Mouse (Mus musculus): ENCODE measurements around the gene Mef2d. TPM values are rescaled to one million over a fixed set of nuclear protein-coding genes. Genes with fewer than 3 reads are reported as not detected.
A peak's percentile ranks its signal among the peaks of the same experiment; 100 is the strongest.
"Not testable (repeated sequence)": the region's sequence is repeated elsewhere in the genome, so short reads cannot be mapped to it uniquely, and the experiment has no call there.

Gene Mef2d
- polyA plus RNA-seq, 2 experiments = 6.4 to 10.3 TPM

DNA sequence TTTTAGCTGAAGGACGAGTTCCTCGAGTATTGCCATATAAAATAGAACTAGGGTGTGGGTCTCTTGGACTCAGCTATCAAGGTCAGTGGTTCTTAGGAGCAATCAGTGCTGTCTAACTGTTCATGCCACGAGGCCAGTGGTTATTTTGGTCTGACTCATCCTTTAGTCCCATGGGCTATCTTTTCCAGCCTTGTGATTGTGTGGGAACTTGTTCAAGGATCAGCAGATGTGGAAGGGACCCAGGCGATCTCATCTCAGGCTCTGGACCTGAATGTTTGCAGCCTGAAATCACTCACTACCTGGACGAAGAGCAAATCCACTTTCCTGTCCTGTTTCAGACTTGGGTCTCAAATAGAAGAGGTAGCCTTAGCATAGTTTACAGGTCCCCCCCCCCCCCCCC lies 34.9 kb downstream of the Mef2d start:
- TF ChIP-seq EP300 (IDR thresholded peaks at IDR 0.05; ENCODE audit: low read depth) (no peak), CTCF (IDR thresholded peaks at IDR 0.05; ENCODE audit: low read depth) (no peak)
- peak overlapping the region; percentile 70 for H3K9ac ChIP-seq (replicated peaks)
- no peak for DNase-seq (ENCODE audit: low read depth in 3 of 3, low spot score in 3 of 3)

GRCm38 (mm10) chr3:88177562-88178345 lies 35.6 kb downstream of the Mef2d start:
- Histone ChIP-seq H3K4me3 (ENCODE audit: insufficient read depth in 1 of 2, low read depth in 2 of 2, low read length in 2 of 2) (peak overlapping the region; percentile 70 to 93), H3K9ac (replicated peaks) (peak overlapping the region; percentile 70), H3K36me3 (replicated peaks; ENCODE audit: control insufficient read depth, insufficient read depth, low read depth) (no peaks in the 10 kb centered on the region; the same call in 1 of the 2 replicates), H3K4me2 (ENCODE audit: low read depth) (peak overlapping the region; percentile 69), H3K9me3 (ENCODE audit: control insufficient read depth, low read length) (no peaks in the 10 kb centered on the region), H3K27ac (peak overlapping the region; percentile 55), H3K4me1 (replicated peaks; ENCODE audit: control insufficient read depth in 2 of 2, insufficient read depth in 2 of 2, low read length in 1 of 2) (peaks cover 0 to 3% of the 10 kb centered on the region in 2 experiments; a peak in 2 of 4 replicates), H3K27me3 (ENCODE audit: control insufficient read depth, insufficient read depth, low read length) (no peaks in the 10 kb centered on the region)
- DNase-seq (ENCODE audit: low read depth in 3 of 3, low spot score in 3 of 3) (peak; percentile 96), ATAC-seq (ENCODE audit: insufficient read depth) (peak; percentile 99)
- under 1% methylated on average over 49 of the region's 49 CpGs for WGBS (ENCODE audit: insufficient replicate concordance)
- TF ChIP-seq EP300 (IDR thresholded peaks at IDR 0.05; ENCODE audit: low read depth) (0 out of 2 replicates have a peak, but pooled peaks have one; percentile 35), CTCF (IDR thresholded peaks at IDR 0.05; ENCODE audit: low read depth) (peak; percentile 3; the same call in 1 of the 2 replicates)

More for the DNA sequence above, 34.9 kb downstream of the Mef2d start:
- H3K4me3 ChIP-seq (ENCODE audit: insufficient read depth in 1 of 2, low read depth in 2 of 2, low read length in 2 of 2) = peak overlapping the region; percentile 70 to 93
- no peaks in the 10 kb centered on the region; the same call in 1 of the 2 replicates for H3K36me3 ChIP-seq (replicated peaks; ENCODE audit: control insufficient read depth, insufficient read depth, low read depth)
- H3K4me2 ChIP-seq (ENCODE audit: low read depth) = peak overlapping the region; percentile 69
- peaks cover 0 to 3% of the 10 kb centered on the region in 2 experiments; a peak in 2 of 4 replicates for H3K4me1 ChIP-seq (replicated peaks; ENCODE audit: control insufficient read depth in 2 of 2, insufficient read depth in 2 of 2, low read length in 1 of 2)
- no peaks in the 10 kb centered on the region for H3K9me3 ChIP-seq (ENCODE audit: control insufficient read depth, low read length)
- ATAC-seq (ENCODE audit: insufficient read depth) = no peak
- 41% methylated on average over 5 of the region's 5 CpGs for WGBS (ENCODE audit: insufficient replicate concordance)
- no peaks in the 10 kb centered on the region for H3K27me3 ChIP-seq (ENCODE audit: control insufficient read depth, insufficient read depth, low read length)
- H3K27ac ChIP-seq = peak overlapping the region; percentile 55

DNA sequence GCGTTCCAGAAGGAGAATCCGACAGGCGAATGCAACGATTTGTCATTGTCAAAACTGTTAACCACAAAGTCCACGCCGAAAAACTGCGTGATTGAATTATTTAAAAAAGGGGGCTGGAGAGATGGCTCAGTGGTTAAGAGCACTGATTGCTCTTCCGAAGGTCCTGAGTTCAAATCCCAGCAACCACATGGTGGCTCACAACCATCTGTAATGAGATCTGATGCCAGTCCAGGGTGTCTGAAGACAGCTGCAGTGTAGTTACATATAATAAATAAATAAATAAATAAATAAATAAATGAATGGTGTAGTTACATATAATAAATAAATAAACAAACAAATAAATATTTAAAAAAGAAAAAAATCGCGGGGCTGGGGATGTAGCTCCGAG lies 36.2 kb downstream of the Mef2d start:
- not testable (repeated sequence) for H3K27ac ChIP-seq; H3K4me1 ChIP-seq (replicated peaks; ENCODE audit: control insufficient read depth in 2 of 2, insufficient read depth in 2 of 2, low read length in 1 of 2); H3K9me3 ChIP-seq (ENCODE audit: control insufficient read depth, low read length); H3K27me3 ChIP-seq (ENCODE audit: control insufficient read depth, insufficient read depth, low read length); ATAC-seq (ENCODE audit: insufficient read depth); H3K36me3 ChIP-seq (replicated peaks; ENCODE audit: control insufficient read depth, insufficient read depth, low read depth); DNase-seq (ENCODE audit: low read depth in 3 of 3, low spot score in 3 of 3)
- WGBS (ENCODE audit: insufficient replicate concordance) = 20% methylated on average over 11 of the region's 11 CpGs
- Histone ChIP-seq H3K4me2 (ENCODE audit: low read depth) (peak overlapping the region; percentile 69), H3K9ac (replicated peaks) (peak overlapping the region; percentile 70; the same call in 1 of the 2 replicates), H3K4me3 (ENCODE audit: insufficient read depth in 1 of 2, low read depth in 2 of 2, low read length in 2 of 2) (peak overlapping the region; percentile 70 to 93)

DNA sequence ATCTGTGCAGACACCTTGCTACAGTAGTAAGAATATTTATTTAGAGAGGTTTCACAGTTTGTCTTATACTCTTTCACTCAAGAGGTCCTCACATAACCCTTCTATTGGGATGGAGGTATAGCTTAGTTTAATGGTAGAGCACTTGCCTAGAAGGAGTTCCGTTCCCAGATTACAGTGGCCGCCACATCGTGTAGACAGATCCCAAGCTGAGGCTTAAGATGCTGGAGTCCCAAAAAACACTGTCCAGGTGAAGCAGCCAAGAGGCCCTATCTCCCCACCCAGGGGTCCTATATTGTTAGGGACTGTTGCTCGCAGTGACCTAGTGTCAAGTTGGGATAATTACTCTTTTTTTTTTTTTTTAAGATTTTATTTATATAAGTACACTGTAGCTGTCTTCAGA lies 36.8 kb downstream of the Mef2d start:
- Histone ChIP-seq H3K9ac (replicated peaks) (no peak overlapping the region), H3K27ac (no peak overlapping the region), H3K4me1 (replicated peaks; ENCODE audit: control insufficient read depth in 2 of 2, insufficient read depth in 2 of 2, low read length in 1 of 2) (peaks cover 0 to 3% of the 10 kb centered on the region in 2 experiments; a peak in 2 of 4 replicates), H3K36me3 (replicated peaks; ENCODE audit: control insufficient read depth, insufficient read depth, low read depth) (no peaks in the 10 kb centered on the region; the same call in 1 of the 2 replicates), H3K27me3 (ENCODE audit: control insufficient read depth, insufficient read depth, low read length) (no peaks in the 10 kb centered on the region), H3K4me2 (ENCODE audit: low read depth) (no peak overlapping the region), H3K4me3 (ENCODE audit: insufficient read depth in 1 of 2, low read depth in 2 of 2, low read length in 2 of 2) (no peak overlapping the region), H3K9me3 (ENCODE audit: control insufficient read depth, low read length) (no peaks in the 10 kb centered on the region)
- 79% methylated on average over 4 of the region's 4 CpGs for WGBS (ENCODE audit: insufficient replicate concordance)
- ATAC-seq (ENCODE audit: insufficient read depth) = no peak
- no peak for DNase-seq (ENCODE audit: low read depth in 3 of 3, low spot score in 3 of 3)
- TF ChIP-seq CTCF (IDR thresholded peaks at IDR 0.05; ENCODE audit: low read depth) (no peak), EP300 (IDR thresholded peaks at IDR 0.05; ENCODE audit: low read depth) (no peak)

GRCm38 (mm10) chr3:88181374-88181773 lies 39.2 kb downstream of the Mef2d start:
- Histone ChIP-seq H3K36me3 (replicated peaks; ENCODE audit: control insufficient read depth, insufficient read depth, low read depth) (no peaks in the 10 kb centered on the region), H3K4me3 (ENCODE audit: insufficient read depth in 1 of 2, low read depth in 2 of 2, low read length in 2 of 2) (no peak overlapping the region), H3K9me3 (ENCODE audit: control insufficient read depth, low read length) (no peaks in the 10 kb centered on the region), H3K4me1 (replicated peaks; ENCODE audit: control insufficient read depth in 2 of 2, insufficient read depth in 2 of 2, low read length in 1 of 2) (peaks cover 0 to 3% of the 10 kb centered on the region in 2 experiments; a peak in 2 of 4 replicates), H3K9ac (replicated peaks) (no peak overlapping the region), H3K27ac (no peak overlapping the region), H3K4me2 (ENCODE audit: low read depth) (no peak overlapping the region), H3K27me3 (ENCODE audit: control insufficient read depth, insufficient read depth, low read length) (no peaks in the 10 kb centered on the region; the same call in 1 of the 2 replicates)
- no peak for DNase-seq (ENCODE audit: low read depth in 3 of 3, low spot score in 3 of 3)
- 65% methylated on average over 4 of the region's 4 CpGs for WGBS (ENCODE audit: insufficient replicate concordance)
- TF ChIP-seq CTCF (IDR thresholded peaks at IDR 0.05; ENCODE audit: low read depth) = no peak
- TF ChIP-seq EP300 (IDR thresholded peaks at IDR 0.05; ENCODE audit: low read depth) = no peak
- ATAC-seq (ENCODE audit: insufficient read depth) = no peak

Measured in liver, embryonic 14.5 days (tissue).